Mouse (Mus musculus) heart, postnatal 0 days (tissue): ENCODE measurements around the gene Tnxb. TPM values are rescaled to one million over a fixed set of nuclear protein-coding genes. Genes with fewer than 3 reads are reported as not detected.
A peak's percentile ranks its signal among the peaks of the same experiment; 100 is the strongest.

ENCODE experiments used
- ATAC-seq: fragments of 200-750 bp; cut with Nextera tagmentation; 2 replicates; pipeline ENCODE4 v1.8.0; 2017; ENCODE audit warnings: low read depth, moderate number of reproducible peaks, moderate library complexity; ENCODE audit not compliant: insufficient read depth
- DNase-seq: peaks from one replicate; pipeline ENCODE4 v3.0.0-alpha.2; 2016; ENCODE audit warnings: low spot score
- H3K27ac ChIP-seq: fragments of 300-500 bp; sonication (generic); 2 replicates; pipeline ENCODE4 v1.5.1; 2014; ENCODE audit warnings: low read depth, mild to moderate bottlenecking
- H3K27me3 ChIP-seq: fragments of 300-500 bp; sonication (generic); 2 replicates; pipeline ENCODE4 v1.6.1; 2014; ENCODE audit warnings: low read length, mixed read lengths; ENCODE audit not compliant: control insufficient read depth, insufficient read depth
- H3K36me3 ChIP-seq: fragments of 300-500 bp; sonication (generic); replicated peaks from 2 replicates; pipeline ENCODE4 v1.6.1; 2014; ENCODE audit warnings: low read length, mixed read lengths; ENCODE audit not compliant: control insufficient read depth, insufficient read depth
- H3K4me1 ChIP-seq: fragments of 300-500 bp; sonication (generic); 2 replicates; pipeline ENCODE4 v1.6.1; 2014; ENCODE audit warnings: antibody characterized with exemption; ENCODE audit not compliant: control insufficient read depth, insufficient read depth
- H3K4me2 ChIP-seq: fragments of 300-500 bp; sonication (generic); 2 replicates; pipeline ENCODE4 v1.6.1; 2014; ENCODE audit warnings: low read depth, mild to moderate bottlenecking, low read length, moderate library complexity
- H3K4me3 ChIP-seq: fragments of 300-500 bp; sonication (generic); 2 replicates; pipeline ENCODE4 v1.5.1; 2014; ENCODE audit warnings: low read depth, low read length
- H3K9ac ChIP-seq: fragments of 300-500 bp; sonication (generic); replicated peaks from 2 replicates; pipeline ENCODE4 v1.6.1; 2014; ENCODE audit warnings: low read depth, low read length, mixed read lengths
- H3K9me3 ChIP-seq: fragments of 300-500 bp; sonication (generic); replicated peaks from 2 replicates; pipeline ENCODE4 v1.6.1; 2016; ENCODE audit warnings: low read length; ENCODE audit not compliant: control insufficient read depth
- CTCF ChIP-seq: IDR thresholded peaks from 2 replicates; pipeline ENCODE4 v1.5.1; 2016; ENCODE audit warnings: antibody characterized with exemption, control low read depth, low read depth
- EP300 ChIP-seq: IDR thresholded peaks from 2 replicates; pipeline ENCODE4 v1.6.1; 2016; ENCODE audit warnings: antibody characterized with exemption, low read depth
- WGBS: fragments of 180-500 bp; shearing (Covaris S2); extraction: QIAGEN DNeasy Blood & Tissue Kit; methylation state at CpG from one replicate; pipeline ENCODE4 v1.1.7; 2014; 5-methylcytosine and 5-hydroxymethylcytosine counted together
- polyA plus RNA-seq: library from polyadenylated mRNA; unstranded; fragments of >200 nt; fragmentation: Nextera tagmentation; extraction: Ambion mirVana; gene quantifications from 2 replicates; pipeline ENCODE4 v1.2.1, GENCODE M21; 2015
- total RNA-seq: library from RNA; depleted of rRNA; stranded (reverse); fragments of >200 nt; gene quantifications from 2 replicates; pipeline ENCODE4 v1.2.3, GENCODE M21; 2014; ENCODE audit warnings: low replicate concordance

Gene Tnxb
- total and polyA plus RNA-seq, 2 experiments from 2014 or later: 1.8 to 26.8 TPM

- Histone ChIP-seq H3K27me3 (no peaks in the 10 kb centered on the region), H3K4me1 (peaks cover 11% of the 10 kb centered on the region), H3K36me3 (peaks cover 35% of the 10 kb centered on the region), H3K9me3 (no peaks in the 10 kb centered on the region), H3K9ac (no peak overlapping the region), H3K4me2 (no peak overlapping the region), H3K4me3 (no peak overlapping the region), H3K27ac (no peak overlapping the region)
- 91% methylated on average over 8 of the region's 8 CpGs for WGBS
- no peak for TF ChIP-seq EP300
- no peak for TF ChIP-seq CTCF
- no peak for ATAC-seq
- no peak for DNase-seq
These were observed 17.4 kb upstream of the Tnxb start for GRCm38 (mm10) chr17:34652985-34653384.

- Histone ChIP-seq H3K9me3 (no peaks in the 10 kb centered on the region), H3K27me3 (no peaks in the 10 kb centered on the region), H3K27ac (no peak overlapping the region), H3K4me2 (no peak overlapping the region), H3K9ac (no peak overlapping the region), H3K4me3 (no peak overlapping the region), H3K36me3 (peaks cover 35% of the 10 kb centered on the region), H3K4me1 (peaks cover 10% of the 10 kb centered on the region)
- peak; percentile 21 for DNase-seq
- no peak for ATAC-seq
- WGBS: 62% methylated on average over 9 of the region's 9 CpGs
- TF ChIP-seq CTCF (peak; percentile 73), EP300 (no peak)
These were observed 16.5 kb upstream of the Tnxb start for GRCm38 (mm10) chr17:34653746-34654285.

GRCm38 (mm10) chr17:34654392-34654791 lies 15.9 kb upstream of the Tnxb start:
- DNase-seq (peak; percentile 5), ATAC-seq (no peak)
- no peak for TF ChIP-seq EP300
- no peak for TF ChIP-seq CTCF
- H3K4me3 ChIP-seq: no peak overlapping the region
- peaks cover 14% of the 10 kb centered on the region for H3K4me1 ChIP-seq
- no peak overlapping the region for H3K27ac ChIP-seq
- peaks cover 35% of the 10 kb centered on the region for H3K36me3 ChIP-seq
- H3K9me3 ChIP-seq: no peaks in the 10 kb centered on the region
- H3K9ac ChIP-seq: no peak overlapping the region
- 89% methylated on average over 13 of the region's 13 CpGs for WGBS
- no peaks in the 10 kb centered on the region for H3K27me3 ChIP-seq
- H3K4me2 ChIP-seq: no peak overlapping the region

GRCm38 (mm10) chr17:34655160-34655559 lies 15.2 kb upstream of the Tnxb start:
- Histone ChIP-seq H3K4me3 (no peak overlapping the region), H3K36me3 (peaks cover 29% of the 10 kb centered on the region), H3K27ac (peak overlapping the region; percentile 69), H3K9me3 (no peaks in the 10 kb centered on the region), H3K4me2 (no peak overlapping the region), H3K4me1 (peaks cover 19% of the 10 kb centered on the region), H3K27me3 (peaks cover 2% of the 10 kb centered on the region; the same call in 1 of the 2 replicates), H3K9ac (no peak overlapping the region)
- ATAC-seq: no peak; the same call in 1 of the 2 replicates
- no peak for DNase-seq
- 49% methylated on average over 7 of the region's 7 CpGs for WGBS
- TF ChIP-seq EP300 (no peak), CTCF (no peak)

GRCm38 (mm10) chr17:34655581-34655991 lies 14.7 kb upstream of the Tnxb start:
- peak; percentile 87 for DNase-seq
- 0 out of 2 replicates have a peak, but pooled peaks have one; percentile 59 for TF ChIP-seq EP300
- peak; percentile 40 for TF ChIP-seq CTCF
- peak; percentile 84 for ATAC-seq
- peaks cover 24% of the 10 kb centered on the region for H3K36me3 ChIP-seq
- no peaks in the 10 kb centered on the region for H3K9me3 ChIP-seq
- peak overlapping the region; percentile 69 for H3K27ac ChIP-seq
- H3K27me3 ChIP-seq: peaks cover 7% of the 10 kb centered on the region; the same call in 1 of the 2 replicates
- peaks cover 19% of the 10 kb centered on the region for H3K4me1 ChIP-seq
- H3K4me3 ChIP-seq: no peak overlapping the region
- H3K9ac ChIP-seq: no peak overlapping the region
- no peak overlapping the region for H3K4me2 ChIP-seq
- 7% methylated on average over 4 of the region's 4 CpGs for WGBS

GRCm38 (mm10) chr17:34656666-34657065 lies 13.7 kb upstream of the Tnxb start:
- peaks cover 12% of the 10 kb centered on the region; the same call in 1 of the 2 replicates for H3K27me3 ChIP-seq
- peaks cover 15% of the 10 kb centered on the region for H3K36me3 ChIP-seq
- H3K9ac ChIP-seq: no peak overlapping the region
- H3K27ac ChIP-seq: peak overlapping the region; percentile 56
- no peak overlapping the region for H3K4me3 ChIP-seq
- no peak overlapping the region for H3K4me2 ChIP-seq
- 53% methylated on average over 8 of the region's 8 CpGs for WGBS
- TF ChIP-seq CTCF (no peak), EP300 (no peak)
- H3K9me3 ChIP-seq: no peaks in the 10 kb centered on the region
- DNase-seq (no peak), ATAC-seq (no peak)
- peaks cover 28% of the 10 kb centered on the region for H3K4me1 ChIP-seq
